Mouse (Mus musculus) adrenal gland, adult 2 months (tissue): ENCODE measurements around the gene Mn1. TPM values are rescaled to one million over a fixed set of nuclear protein-coding genes. Genes with fewer than 3 reads are reported as not detected.

ENCODE experiments used
- DNase-seq: peaks from one replicate; pipeline ENCODE4 v3.0.0; 2021
- polyA plus RNA-seq: library from polyadenylated mRNA; depleted of rRNA; stranded (reverse); fragments of >200 nt; gene quantifications from 2 replicates; pipeline ENCODE4 v1.2.3, GENCODE M21; 2012
- total RNA-seq, 2 experiments: library from RNA; stranded (reverse); gene quantifications; 2 replicates each; pipeline ENCODE4 v1.2.3; 2021

Mn1 gene
- total and polyA plus RNA-seq, 3 experiments = 3.0 to 5.6 (median 4.8) TPM

GRCm38 (mm10) chr5:111408470-111409105, 8.6 kb upstream of the Mn1 start:
- DNase-seq = no peak

- DNase-seq = no peak
Observed at GRCm38 (mm10) chr5:111409412-111410044, 7.6 kb upstream of the Mn1 start.

- no peak for DNase-seq
Observed at GRCm38 (mm10) chr5:111410665-111411064, 6.5 kb upstream of the Mn1 start.

- DNase-seq = peak; percentile 72
Observed at GRCm38 (mm10) chr5:111414192-111414591, 3.0 kb upstream of the Mn1 start.

GRCm38 (mm10) chr5:111414770-111415249, 2.4 kb upstream of the Mn1 start:
- DNase-seq = no peak

GRCm38 (mm10) chr5:111415575-111415974, 1.6 kb upstream of the Mn1 start:
- no peak for DNase-seq

- DNase-seq = no peak
Observed at GRCm38 (mm10) chr5:111416048-111416447, 1.1 kb upstream of the Mn1 start.

- DNase-seq = peak; percentile 39
Observed at GRCm38 (mm10) chr5:111417378-111418131, 393 bp downstream of the Mn1 start.

- no peak for DNase-seq
Observed at GRCm38 (mm10) chr5:111418202-111419120, 1.3 kb downstream of the Mn1 start.

GRCm38 (mm10) chr5:111419121-111419881, 2.1 kb downstream of the Mn1 start:
- no peak for DNase-seq

- no peak for DNase-seq
Observed at GRCm38 (mm10) chr5:111420011-111420691, 3.0 kb downstream of the Mn1 start.

GRCm38 (mm10) chr5:111420896-111421295, 3.7 kb downstream of the Mn1 start:
- DNase-seq = no peak

GRCm38 (mm10) chr5:111421424-111421823, 4.3 kb downstream of the Mn1 start:
- no peak for DNase-seq

GRCm38 (mm10) chr5:111422058-111422800, 5.1 kb downstream of the Mn1 start:
- DNase-seq = no peak

GRCm38 (mm10) chr5:111423011-111423410, 5.8 kb downstream of the Mn1 start:
- DNase-seq = no peak

- DNase-seq = no peak
Observed at GRCm38 (mm10) chr5:111423616-111424015, 6.5 kb downstream of the Mn1 start.

GRCm38 (mm10) chr5:111425813-111426212, 8.7 kb downstream of the Mn1 start:
- no peak for DNase-seq

- no peak for DNase-seq
Observed at GRCm38 (mm10) chr5:111426249-111426648, 9.1 kb downstream of the Mn1 start.

- DNase-seq = no peak
Observed at GRCm38 (mm10) chr5:111428882-111429281, 11.7 kb downstream of the Mn1 start.

GRCm38 (mm10) chr5:111429726-111430125, 12.6 kb downstream of the Mn1 start:
- DNase-seq = peak; percentile 15
